Mouse (Mus musculus): Measurements from ENCODE around the gene Tpd52l2. TPM values are rescaled to one million over a fixed set of nuclear protein-coding genes. Genes with fewer than 3 reads are reported as not detected.

The Tpd52l2 gene
- 108 and 119 TPM in 2 replicates for polyA plus RNA-seq (2012; rRNA removed)

GRCm38 (mm10) chr2:181496831-181497547 is at the start of gene Tpd52l2:
TSS of gene Tpd52l2 (plus strand) at chr2:181497142.

GRCm38 (mm10) chr2:181459153-181459672 is 37.7 kb upstream of the Tpd52l2 start, which contains the start of gene Zbtb46:
TSS of gene Zbtb46 (minus strand) at chr2:181459426.

GRCm38 (mm10) chr2:181493156-181493927 is 3.6 kb upstream of the Tpd52l2 start, which contains the start of gene Abhd16b:
TSS of gene Abhd16b (plus strand) at chr2:181493206.

GRCm38 (mm10) chr2:181520118-181520935 is 23.4 kb downstream of the Tpd52l2 start, which contains the start of gene Dnajc5:
TSS of gene Dnajc5 (plus strand) at chr2:181520485.

Other genes starting within 250 kb of the Tpd52l2 start
- 27.2 and 29.7 TPM in 2 replicates for gene Gmeb2, start 209.1 kb upstream of the Tpd52l2 start, polyA plus RNA-seq (2012; rRNA removed)
- 1,007 and 1,209 TPM in 2 replicates for gene Stmn3, start 182.6 kb upstream of the Tpd52l2 start, polyA plus RNA-seq (2012; rRNA removed)
- gene Rtel1, start 177.4 kb upstream of the Tpd52l2 start, polyA plus RNA-seq (2012; rRNA removed): 99.7 and 111 TPM in 2 replicates
- gene Zgpat, start 132.2 kb upstream of the Tpd52l2 start, polyA plus RNA-seq (2012; rRNA removed): 130 and 133 TPM in 2 replicates
- 104 and 107 TPM in 2 replicates for gene Arfrp1, start 131.7 kb upstream of the Tpd52l2 start, polyA plus RNA-seq (2012; rRNA removed)
- gene Lime1, start 117.1 kb upstream of the Tpd52l2 start, polyA plus RNA-seq (2012; rRNA removed): 115 and 119 TPM in 2 replicates
- 10.0 and 11.4 TPM in 2 replicates for gene Zbtb46, start 37.7 kb upstream of the Tpd52l2 start, polyA plus RNA-seq (2012; rRNA removed)
- gene Abhd16b, start 3.9 kb upstream of the Tpd52l2 start, polyA plus RNA-seq (2012; rRNA removed): not detected in 2 replicates
- gene Dnajc5, start 23.3 kb downstream of the Tpd52l2 start, polyA plus RNA-seq (2012; rRNA removed): 183 and 196 TPM in 2 replicates
- 149 and 150 TPM in 2 replicates for gene Uckl1, start 87.8 kb downstream of the Tpd52l2 start, polyA plus RNA-seq (2012; rRNA removed)
- gene Prpf6, start 94.7 kb downstream of the Tpd52l2 start, polyA plus RNA-seq (2012; rRNA removed): 34.2 and 36.7 TPM in 2 replicates
- gene Zfp512b, start 95.7 kb downstream of the Tpd52l2 start, polyA plus RNA-seq (2012; rRNA removed): 109 and 115 TPM in 2 replicates
- gene Samd10, start 102.1 kb downstream of the Tpd52l2 start, polyA plus RNA-seq (2012; rRNA removed): 116 and 121 TPM in 2 replicates
- gene Gm29797, start 159.9 kb downstream of the Tpd52l2 start, polyA plus RNA-seq (2012; rRNA removed): 0.31 TPM in 1 of 2 replicates, not detected in the other
- 17.6 and 18.4 TPM in 2 replicates for gene Sox18, start 174.5 kb downstream of the Tpd52l2 start, polyA plus RNA-seq (2012; rRNA removed)
- gene Tcea2, start 183.2 kb downstream of the Tpd52l2 start, polyA plus RNA-seq (2012; rRNA removed): 94.0 and 96.3 TPM in 2 replicates
- gene Rgs19, start 196.8 kb downstream of the Tpd52l2 start, polyA plus RNA-seq (2012; rRNA removed): 103 and 106 TPM in 2 replicates
- not detected in 2 replicates for gene Lkaaear1, start 201.3 kb downstream of the Tpd52l2 start, polyA plus RNA-seq (2012; rRNA removed)
- gene Oprl1, start 217.9 kb downstream of the Tpd52l2 start, polyA plus RNA-seq (2012; rRNA removed): 82.6 and 85.7 TPM in 2 replicates

Data from central nervous system, embryonic 18 days (tissue).